Mouse (Mus musculus) natural killer cell, adult 2 months (primary cell): ENCODE data around the gene Atp6v0a4.

ENCODE experiments used
- DNase-seq, 2 experiments: peaks; one replicate each; pipeline ENCODE4 v3.0.0; 2022; ENCODE audit warnings: low spot score in 2 of 2

Gene Atp6v0a4

GRCm38 (mm10) chr6:38080364-38080763, 44.0 kb downstream of the Atp6v0a4 start:
- DNase-seq, result no peak

- DNase-seq, result no peak
These were observed 50.8 kb downstream of the Atp6v0a4 start for GRCm38 (mm10) chr6:38073592-38073991.

GRCm38 (mm10) chr6:38072137-38072796, 52.1 kb downstream of the Atp6v0a4 start:
- DNase-seq, result no peak

GRCm38 (mm10) chr6:38071256-38071655, 53.1 kb downstream of the Atp6v0a4 start:
- DNase-seq, result no peak

- peak; percentile 17 to 63 for DNase-seq
These were observed 58.2 kb downstream of the Atp6v0a4 start for GRCm38 (mm10) chr6:38066215-38066614.

- DNase-seq, result no peak
These were observed 58.8 kb downstream of the Atp6v0a4 start for GRCm38 (mm10) chr6:38065501-38066122.

- DNase-seq, result no peak
These were observed 59.3 kb downstream of the Atp6v0a4 start for GRCm38 (mm10) chr6:38065122-38065500.

- DNase-seq, result no peak
These were observed 59.8 kb downstream of the Atp6v0a4 start for GRCm38 (mm10) chr6:38064621-38065020.

- DNase-seq, result no peak
These were observed 65.6 kb downstream of the Atp6v0a4 start for GRCm38 (mm10) chr6:38058805-38059204.

- DNase-seq, result no peak
These were observed 68.7 kb downstream of the Atp6v0a4 start for GRCm38 (mm10) chr6:38055471-38056330.

GRCm38 (mm10) chr6:38049601-38050000, 74.8 kb downstream of the Atp6v0a4 start:
- peak in 1 of 2 experiments; percentile 32 for DNase-seq

- no peak for DNase-seq
These were observed 75.4 kb downstream of the Atp6v0a4 start for GRCm38 (mm10) chr6:38048800-38049561.

GRCm38 (mm10) chr6:38048003-38048402, 76.4 kb downstream of the Atp6v0a4 start:
- peak in 1 of 2 experiments; percentile 45 for DNase-seq

GRCm38 (mm10) chr6:38046838-38047237, 77.5 kb downstream of the Atp6v0a4 start, which contains the start of gene Svopl:
Svopl (minus strand) TSS chr6:38046996.
- DNase-seq, result no peak

- no peak for DNase-seq
These were observed 91.4 kb downstream of the Atp6v0a4 start for GRCm38 (mm10) chr6:38032801-38033566.

GRCm38 (mm10) chr6:38031924-38032540, 92.4 kb downstream of the Atp6v0a4 start:
- DNase-seq, result no peak

GRCm38 (mm10) chr6:38028205-38028604, 96.2 kb downstream of the Atp6v0a4 start:
- DNase-seq, result no peak

- no peak for DNase-seq
These were observed 96.6 kb downstream of the Atp6v0a4 start for GRCm38 (mm10) chr6:38027771-38028170.

GRCm38 (mm10) chr6:38023284-38023683, 101.1 kb downstream of the Atp6v0a4 start:
- no peak for DNase-seq

GRCm38 (mm10) chr6:38021406-38021805, 103.0 kb downstream of the Atp6v0a4 start:
- DNase-seq, result no peak
